Mouse (Mus musculus): ENCODE measurements around the gene Abcb1b. TPM values are rescaled to one million over a fixed set of nuclear protein-coding genes. Genes with fewer than 3 reads are reported as not detected.

Gene Abcb1b
- total RNA-seq (2023), result 2.5 and 6.6 TPM in 2 replicates

GRCm38 (mm10) chr5:8797987-8798751 lies at the start of gene Abcb1b:
TSS of gene Abcb1b (plus strand) at chr5:8798147.

GRCm38 (mm10) chr5:8893300-8894103 lies 95.6 kb downstream of the Abcb1b start, which contains the start of gene Abcb4:
TSS of gene Abcb4 (plus strand) at chr5:8893717.

Other genes with a start within 250 kb of the Abcb1b start
- not detected in 2 replicates for gene Rundc3b, start 175.2 kb upstream of the Abcb1b start, total RNA-seq (2023)
- 0.18 TPM in 1 of 2 replicates, not detected in the other for gene Abcb1a, start 138.1 kb upstream of the Abcb1b start, total RNA-seq (2023)
- gene Abcb4, start 95.6 kb downstream of the Abcb1b start, total RNA-seq (2023), result 1.0 and 1.8 TPM in 2 replicates
- gene Crot, start 199.2 kb downstream of the Abcb1b start, total RNA-seq (2023), result 19.1 and 22.8 TPM in 2 replicates

Measured in neutrophil, adult 65 days (primary cell).